Mouse (Mus musculus) MEL (cell line): ENCODE measurements at regions not wholly inside any gene's neighbourhood (a gene's known extent, or its start where the extent isn't known, plus 50 kb on each side); places are given as distances from the start of the nearest gene placed in this dataset.

Experiments used
- DNase-seq: peaks from one replicate; pipeline ENCODE4 v3.0.0; 2011; ENCODE audit warnings: low read depth, low spot score
- H3K27ac ChIP-seq: 2 replicates; pipeline ENCODE4 v1.5.1; 2012; ENCODE audit warnings: low read depth, mild to moderate bottlenecking, control low read depth, low read length, moderate library complexity; ENCODE audit not compliant: control insufficient read depth
- H3K27me3 ChIP-seq, 2 experiments: fragments of 150-350 bp in 1 of 2; sonication (generic) in 1 of 2; 2 replicates each; pipeline ENCODE4 v1.6.1; 2012; ENCODE audit warnings: low read length in 2 of 2, mild to moderate bottlenecking in 2 of 2, improper control_type of control experiment in 1 of 2, moderate library complexity in 1 of 2; ENCODE audit not compliant: insufficient read depth in 2 of 2, control insufficient read depth in 1 of 2
- H3K36me3 ChIP-seq, 2 experiments: 2 replicates each; pipeline ENCODE4 v1.6.1; 2012 to 2014; ENCODE audit warnings: low read length in 2 of 2, improper control_type of control experiment in 1 of 2, inconsistent platforms in 1 of 2, mild to moderate bottlenecking in 1 of 2; ENCODE audit not compliant: insufficient read depth in 2 of 2, control insufficient read depth in 1 of 2
- H3K4me1 ChIP-seq, 2 experiments: fragments of 150-350 bp in 1 of 2; sonication (generic) in 1 of 2; 2 replicates each; pipeline ENCODE4 v1.6.1; 2012; ENCODE audit warnings: low read length in 2 of 2, improper control_type of control experiment in 1 of 2, mild to moderate bottlenecking in 1 of 2; ENCODE audit not compliant: insufficient read depth in 2 of 2, control insufficient read depth in 1 of 2
- H3K4me3 ChIP-seq, 2 experiments: fragments of 150-350 bp in 1 of 2; sonication (generic) in 1 of 2; 2 replicates each; pipeline ENCODE4 v1.5.1; 2012; ENCODE audit warnings: low read depth in 2 of 2, low read length in 2 of 2, mild to moderate bottlenecking in 2 of 2, moderate library complexity in 2 of 2, control low read depth in 1 of 2, improper control_type of control experiment in 1 of 2; ENCODE audit not compliant: control insufficient read depth in 1 of 2, insufficient read depth in 1 of 2
- H3K79me2 ChIP-seq: 2 replicates; pipeline ENCODE4 v1.6.1; 2012; ENCODE audit warnings: mild to moderate bottlenecking, low read length, moderate library complexity; ENCODE audit not compliant: control insufficient read depth, poor library complexity, insufficient read depth
- H3K9ac ChIP-seq: 2 replicates; pipeline ENCODE4 v1.6.1; 2012; ENCODE audit warnings: low read depth, mild to moderate bottlenecking, control low read depth, low read length, moderate library complexity; ENCODE audit not compliant: control insufficient read depth, poor library complexity, severe bottlenecking
- H3K9me3 ChIP-seq: fragments of 150-350 bp; sonication (generic); replicated peaks from 2 replicates; pipeline ENCODE4 v1.6.1; 2012; ENCODE audit warnings: mild to moderate bottlenecking, low read length, improper control_type of control experiment, moderate library complexity; ENCODE audit not compliant: insufficient read depth
- BHLHE40 ChIP-seq: IDR thresholded peaks from 2 replicates; pipeline ENCODE4 v1.6.1; 2012; ENCODE audit warnings: low read depth, mild to moderate bottlenecking, inconsistent platforms, low read length, improper control_type of control experiment, borderline replicate concordance
- CHD1 ChIP-seq: IDR thresholded peaks from 2 replicates; pipeline ENCODE4 v1.6.1; 2012; ENCODE audit warnings: low read depth, mild to moderate bottlenecking, inconsistent platforms, low read length, improper control_type of control experiment
- CTCF ChIP-seq, 3 experiments: IDR thresholded peaks in 2 of 3; conservative IDR thresholded peaks in 1 of 3; 2 replicates each; pipeline ENCODE4 v1.5.1; 2011 to 2012; ENCODE audit warnings: low read length in 3 of 3, low read depth in 2 of 3, mild to moderate bottlenecking in 2 of 3, improper control_type of control experiment in 1 of 3, inconsistent platforms in 1 of 3, mixed read lengths in 1 of 3, moderate library complexity in 1 of 3; ENCODE audit not compliant: control insufficient read depth in 1 of 3, insufficient read depth in 1 of 3, poor library complexity in 1 of 3, severe bottlenecking in 1 of 3
- E2F4 ChIP-seq: IDR thresholded peaks from 2 replicates; pipeline ENCODE4 v1.6.1; 2011; ENCODE audit warnings: low read depth, low read length, improper control_type of control experiment, borderline replicate concordance
- ELF1 ChIP-seq: IDR thresholded peaks from 2 replicates; pipeline ENCODE4 v1.6.1; 2014; ENCODE audit warnings: low read depth, mild to moderate bottlenecking, inconsistent platforms, low read length, improper control_type of control experiment, moderate library complexity
- GABPA ChIP-seq: IDR thresholded peaks from 2 replicates; pipeline ENCODE4 v1.6.1; 2012; ENCODE audit warnings: low read depth, mild to moderate bottlenecking, inconsistent platforms, low read length, improper control_type of control experiment, moderate library complexity
- HCFC1 ChIP-seq: IDR thresholded peaks from 2 replicates; pipeline ENCODE4 v1.6.1; 2012; ENCODE audit warnings: low read depth, mild to moderate bottlenecking, inconsistent platforms, low read length, improper control_type of control experiment, moderate library complexity
- JUND ChIP-seq: IDR thresholded peaks from 2 replicates; pipeline ENCODE4 v1.6.1; 2011; ENCODE audit warnings: low read depth, mild to moderate bottlenecking, improper control_type of control experiment, low read length
- MAX ChIP-seq: IDR thresholded peaks from 2 replicates; pipeline ENCODE4 v1.6.1; 2011; ENCODE audit warnings: low read length, improper control_type of control experiment
- MAZ ChIP-seq: IDR thresholded peaks from 2 replicates; pipeline ENCODE4 v1.6.1; 2012; ENCODE audit warnings: low read depth, mild to moderate bottlenecking, inconsistent platforms, low read length, improper control_type of control experiment
- MEF2A ChIP-seq: IDR thresholded peaks from 2 replicates; pipeline ENCODE4 v1.6.1; 2014; ENCODE audit warnings: low read depth, mild to moderate bottlenecking, inconsistent platforms, low read length, improper control_type of control experiment; ENCODE audit not compliant: poor library complexity, insufficient replicate concordance, severe bottlenecking; ENCODE audit errors: extremely low read depth
- MYB ChIP-seq: IDR thresholded peaks from 2 replicates; pipeline ENCODE4 v1.6.1; 2011; ENCODE audit warnings: mild to moderate bottlenecking, low read depth, low read length, improper control_type of control experiment
- MYC ChIP-seq: IDR thresholded peaks from 2 replicates; pipeline ENCODE4 v1.6.1; 2011; ENCODE audit warnings: low read depth, mild to moderate bottlenecking, low read length, improper control_type of control experiment, moderate library complexity
- NELFE ChIP-seq: IDR thresholded peaks from 2 replicates; pipeline ENCODE4 v1.6.1; 2011; ENCODE audit warnings: low read depth, low read length, improper control_type of control experiment
- NRF1 ChIP-seq: IDR thresholded peaks from 2 replicates; pipeline ENCODE4 v1.6.1; 2014; ENCODE audit warnings: low read depth, mild to moderate bottlenecking, inconsistent platforms, low read length, improper control_type of control experiment, moderate library complexity; ENCODE audit not compliant: poor library complexity, insufficient read depth, severe bottlenecking
- POLR2AphosphoS2 ChIP-seq: IDR thresholded peaks from 2 replicates; pipeline ENCODE4 v1.6.1; 2011; ENCODE audit warnings: low read length, improper control_type of control experiment
- RAD21 ChIP-seq: IDR thresholded peaks from 2 replicates; pipeline ENCODE4 v1.6.1; 2011; ENCODE audit warnings: mild to moderate bottlenecking, low read depth, low read length, improper control_type of control experiment
- RCOR1 ChIP-seq: IDR thresholded peaks from 2 replicates; pipeline ENCODE4 v1.6.1; 2012; ENCODE audit warnings: low read depth, mild to moderate bottlenecking, inconsistent platforms, low read length, improper control_type of control experiment
- SIN3A ChIP-seq: IDR thresholded peaks from 2 replicates; pipeline ENCODE4 v1.6.1; 2012; ENCODE audit warnings: low read length, improper control_type of control experiment, inconsistent platforms
- SMC3 ChIP-seq: IDR thresholded peaks from 2 replicates; pipeline ENCODE4 v1.6.1; 2011; ENCODE audit warnings: low read depth, low read length, improper control_type of control experiment
- TAL1 ChIP-seq: IDR thresholded peaks from 2 replicates; pipeline ENCODE4 v1.6.1; 2012; ENCODE audit warnings: mild to moderate bottlenecking, inconsistent platforms, low read length, moderate library complexity, mixed read lengths
- TBP ChIP-seq: IDR thresholded peaks from 2 replicates; pipeline ENCODE4 v1.8.0; 2011; ENCODE audit warnings: low read depth, low read length, improper control_type of control experiment
- TCF12 ChIP-seq: IDR thresholded peaks from 2 replicates; pipeline ENCODE4 v1.6.1; 2014; ENCODE audit warnings: low read depth, mild to moderate bottlenecking, inconsistent platforms, low read length, improper control_type of control experiment, moderate library complexity
- USF1 ChIP-seq: IDR thresholded peaks from 2 replicates; pipeline ENCODE4 v1.6.1; 2014; ENCODE audit warnings: low read depth, mild to moderate bottlenecking, inconsistent platforms, low read length, improper control_type of control experiment, moderate library complexity
- USF2 ChIP-seq, 2 experiments: IDR thresholded peaks; 2 replicates each; pipeline ENCODE4 v1.6.1; 2011 to 2012; ENCODE audit warnings: improper control_type of control experiment in 2 of 2, low read length in 2 of 2, borderline replicate concordance in 1 of 2, inconsistent platforms in 1 of 2, low read depth in 1 of 2, mild to moderate bottlenecking in 1 of 2; ENCODE audit not compliant: insufficient read depth in 1 of 2
- ZC3H11A ChIP-seq: IDR thresholded peaks from 2 replicates; pipeline ENCODE4 v1.6.1; 2012; ENCODE audit warnings: low read depth, mild to moderate bottlenecking, inconsistent platforms, low read length, improper control_type of control experiment
- ZMIZ1 ChIP-seq: IDR thresholded peaks from 2 replicates; pipeline ENCODE4 v1.6.1; 2012; ENCODE audit warnings: low read depth, mild to moderate bottlenecking, inconsistent platforms, low read length, improper control_type of control experiment, moderate library complexity
- ZNF384 ChIP-seq: IDR thresholded peaks from 2 replicates; pipeline ENCODE4 v1.6.1; 2012; ENCODE audit warnings: low read depth, mild to moderate bottlenecking, inconsistent platforms, low read length, improper control_type of control experiment

GRCm38 (mm10) chr13:69417855-69418478, 115.6 kb upstream of the Nsun2 start:
- TF ChIP-seq SMC3: no peak
- TF ChIP-seq MEF2A: no peak
- no peak for TF ChIP-seq CTCF (IDR thresholded peaks at IDR 0.05 in 2 of 3, conservative IDR thresholded peaks at IDR 0.05 in 1 of 3; ENCODE audit: control insufficient read depth in 1 of 3, insufficient read depth in 1 of 3, low read depth in 2 of 3, low read length in 3 of 3, poor library complexity in 1 of 3, severe bottlenecking in 1 of 3)
- TF ChIP-seq MAX: no peak
- no peak for TF ChIP-seq ELF1
- no peak for TF ChIP-seq MYC
- TF ChIP-seq ZNF384: no peak
- no peak for TF ChIP-seq NRF1
- no peak for TF ChIP-seq USF1
- no peak for TF ChIP-seq SIN3A
- TF ChIP-seq CHD1: no peak
- no peak for TF ChIP-seq ZMIZ1
- TF ChIP-seq TCF12: no peak
- no peak for TF ChIP-seq ZC3H11A
- TF ChIP-seq MYB: no peak
- TF ChIP-seq MAZ: no peak
- no peak for TF ChIP-seq USF2 (IDR thresholded peaks at IDR 0.05; ENCODE audit: borderline replicate concordance in 1 of 2, insufficient read depth in 1 of 2, low read depth in 1 of 2, low read length in 2 of 2)
- no peak for TF ChIP-seq RAD21
- no peak overlapping the region for H3K9ac ChIP-seq
- H3K36me3 ChIP-seq: no peaks in the 10 kb centered on the region
- H3K4me3 ChIP-seq: no peak overlapping the region
- no peaks in the 10 kb centered on the region for H3K4me1 ChIP-seq
- H3K9me3 ChIP-seq: no peaks in the 10 kb centered on the region
- DNase-seq: no peak
- no peaks in the 10 kb centered on the region for H3K27me3 ChIP-seq
- H3K79me2 ChIP-seq: no peaks in the 10 kb centered on the region
- no peak overlapping the region for H3K27ac ChIP-seq

- no peak overlapping the region for H3K27ac ChIP-seq
- TF ChIP-seq JUND (no peak), TBP (no peak), ELF1 (no peak), SIN3A (no peak), TAL1 (no peak), BHLHE40 (no peak), ZNF384 (no peak), GABPA (no peak), NELFE (no peak), USF1 (no peak), E2F4 (no peak), ZC3H11A (no peak), HCFC1 (no peak), RCOR1 (no peak), POLR2AphosphoS2 (no peak)
- TF ChIP-seq, all 39 proteins: peak for 0
- no peaks in the 10 kb centered on the region for H3K27me3 ChIP-seq
- H3K79me2 ChIP-seq: no peaks in the 10 kb centered on the region
- H3K4me3 ChIP-seq: no peak overlapping the region
- H3K9me3 ChIP-seq: no peaks in the 10 kb centered on the region
- no peaks in the 10 kb centered on the region for H3K36me3 ChIP-seq
- no peaks in the 10 kb centered on the region for H3K4me1 ChIP-seq
- no peak for DNase-seq
- no peak overlapping the region for H3K9ac ChIP-seq
Measured at GRCm38 (mm10) chr13:69420166-69420565, 113.4 kb upstream of the Nsun2 start.
